Mouse (Mus musculus) midbrain, embryonic 15.5 days (tissue): ENCODE measurements at regions not wholly inside any gene's neighbourhood (a gene's known extent, or its start where the extent isn't known, plus 50 kb on each side); places are given as distances from the start of the nearest gene placed in this dataset.

Experiments used
- ATAC-seq: fragments of 200-750 bp; cut with Nextera tagmentation; replicated peaks from 2 replicates; pipeline ENCODE4 v1.8.0; 2017; ENCODE audit warnings: moderate TSS enrichment
- H3K27ac ChIP-seq: fragments of 300-500 bp; sonication (generic); 2 replicates; pipeline ENCODE4 v1.5.1; 2015; ENCODE audit warnings: mild to moderate bottlenecking, inconsistent platforms
- H3K27me3 ChIP-seq: fragments of 300-500 bp; sonication (generic); replicated peaks from 2 replicates; pipeline ENCODE4 v1.6.1; 2015; ENCODE audit warnings: inconsistent platforms
- H3K36me3 ChIP-seq: fragments of 300-500 bp; sonication (generic); replicated peaks from 2 replicates; pipeline ENCODE4 v1.6.1; 2015; ENCODE audit warnings: inconsistent platforms
- H3K4me1 ChIP-seq: fragments of 300-500 bp; sonication (generic); 2 replicates; pipeline ENCODE4 v1.6.1; 2015; ENCODE audit warnings: inconsistent platforms
- H3K4me2 ChIP-seq: fragments of 300-500 bp; sonication (generic); 2 replicates; pipeline ENCODE4 v1.6.1; 2015; ENCODE audit warnings: inconsistent platforms, mild to moderate bottlenecking, moderate library complexity
- H3K4me3 ChIP-seq: fragments of 300-500 bp; sonication (generic); 2 replicates; pipeline ENCODE4 v1.5.1; 2015; ENCODE audit warnings: mild to moderate bottlenecking, inconsistent platforms
- H3K9ac ChIP-seq: fragments of 300-500 bp; sonication (generic); 2 replicates; pipeline ENCODE4 v1.6.1; 2015; ENCODE audit warnings: mild to moderate bottlenecking, inconsistent platforms
- H3K9me3 ChIP-seq: fragments of 300-500 bp; sonication (generic); 2 replicates; pipeline ENCODE4 v1.6.1; 2016; ENCODE audit warnings: inconsistent platforms
- WGBS: fragments of 180-500 bp; shearing (Covaris S2); methylation state at CpG from one replicate; pipeline ENCODE4 v1.1.7; 2015; ENCODE audit warnings: mixed read lengths; 5-methylcytosine and 5-hydroxymethylcytosine counted together

GRCm38 (mm10) chr6:67144946-67145716, 92.8 kb upstream of the Serbp1 start:
- H3K4me1 ChIP-seq: no peaks in the 10 kb centered on the region
- H3K4me3 ChIP-seq: no peak overlapping the region
- no peak overlapping the region for H3K9ac ChIP-seq
- H3K27me3 ChIP-seq: no peaks in the 10 kb centered on the region
- no peak overlapping the region for H3K4me2 ChIP-seq
- no peaks in the 10 kb centered on the region for H3K36me3 ChIP-seq
- ATAC-seq: no peak
- no peaks in the 10 kb centered on the region for H3K9me3 ChIP-seq
- 76% methylated on average over 13 of the region's 13 CpGs for WGBS
- no peak overlapping the region for H3K27ac ChIP-seq

- 47% methylated on average over 4 of the region's 4 CpGs for WGBS
- no peak for ATAC-seq
- no peak overlapping the region for H3K4me3 ChIP-seq
- no peaks in the 10 kb centered on the region for H3K27me3 ChIP-seq
- no peak overlapping the region for H3K9ac ChIP-seq
- H3K4me2 ChIP-seq: no peak overlapping the region
- no peaks in the 10 kb centered on the region for H3K4me1 ChIP-seq
- no peaks in the 10 kb centered on the region for H3K36me3 ChIP-seq
- no peak overlapping the region for H3K27ac ChIP-seq
- no peaks in the 10 kb centered on the region for H3K9me3 ChIP-seq
Observed at GRCm38 (mm10) chr6:67142179-67142578, 95.8 kb upstream of the Serbp1 start.

- no peaks in the 10 kb centered on the region for H3K4me1 ChIP-seq
- no peaks in the 10 kb centered on the region for H3K9me3 ChIP-seq
- 83% methylated on average over 6 of the region's 6 CpGs for WGBS
- H3K36me3 ChIP-seq: no peaks in the 10 kb centered on the region
- H3K4me3 ChIP-seq: no peak overlapping the region
- no peaks in the 10 kb centered on the region for H3K27me3 ChIP-seq
- ATAC-seq: no peak
- H3K9ac ChIP-seq: no peak overlapping the region
- no peak overlapping the region for H3K27ac ChIP-seq
- H3K4me2 ChIP-seq: no peak overlapping the region
Observed at GRCm38 (mm10) chr6:67140645-67141250, 97.2 kb upstream of the Serbp1 start.

- no peak overlapping the region for H3K27ac ChIP-seq
- no peaks in the 10 kb centered on the region for H3K27me3 ChIP-seq
- WGBS: 91% methylated on average over 3 of the region's 3 CpGs
- no peak for ATAC-seq
- H3K9ac ChIP-seq: no peak overlapping the region
- no peaks in the 10 kb centered on the region for H3K4me1 ChIP-seq
- H3K36me3 ChIP-seq: no peaks in the 10 kb centered on the region
- no peaks in the 10 kb centered on the region for H3K9me3 ChIP-seq
- no peak overlapping the region for H3K4me2 ChIP-seq
- H3K4me3 ChIP-seq: no peak overlapping the region
Observed at GRCm38 (mm10) chr6:67139012-67139375, 99.0 kb upstream of the Serbp1 start.

- WGBS: 71% methylated on average over 13 of the region's 13 CpGs
- Histone ChIP-seq H3K27ac (no peak overlapping the region), H3K9me3 (no peaks in the 10 kb centered on the region), H3K4me2 (no peak overlapping the region), H3K27me3 (no peaks in the 10 kb centered on the region), H3K4me1 (no peaks in the 10 kb centered on the region), H3K36me3 (no peaks in the 10 kb centered on the region), H3K4me3 (no peak overlapping the region), H3K9ac (no peak overlapping the region)
- no peak for ATAC-seq
Observed at GRCm38 (mm10) chr6:67138302-67139011, 99.5 kb upstream of the Serbp1 start.

GRCm38 (mm10) chr6:67137482-67137881, 100.2 kb upstream of the Gadd45a start:
- H3K4me2 ChIP-seq: no peak overlapping the region
- H3K27ac ChIP-seq: no peak overlapping the region
- H3K9me3 ChIP-seq: no peaks in the 10 kb centered on the region
- WGBS: 72% methylated on average over 4 of the region's 4 CpGs
- no peaks in the 10 kb centered on the region for H3K27me3 ChIP-seq
- no peak overlapping the region for H3K4me3 ChIP-seq
- ATAC-seq: no peak
- no peak overlapping the region for H3K9ac ChIP-seq
- no peaks in the 10 kb centered on the region for H3K4me1 ChIP-seq
- H3K36me3 ChIP-seq: no peaks in the 10 kb centered on the region

GRCm38 (mm10) chr6:67134915-67135314, 97.7 kb upstream of the Gadd45a start:
- no peak overlapping the region for H3K4me3 ChIP-seq
- no peak overlapping the region for H3K4me2 ChIP-seq
- no peaks in the 10 kb centered on the region for H3K9me3 ChIP-seq
- no peak overlapping the region for H3K27ac ChIP-seq
- 75% methylated on average over 1 of the region's 1 CpGs for WGBS
- no peak overlapping the region for H3K9ac ChIP-seq
- H3K36me3 ChIP-seq: no peaks in the 10 kb centered on the region
- no peak for ATAC-seq
- no peaks in the 10 kb centered on the region for H3K4me1 ChIP-seq
- no peaks in the 10 kb centered on the region for H3K27me3 ChIP-seq

- WGBS: 75% methylated on average over 11 of the region's 11 CpGs
- Histone ChIP-seq H3K36me3 (no peaks in the 10 kb centered on the region), H3K27ac (no peak overlapping the region), H3K4me1 (no peaks in the 10 kb centered on the region), H3K9me3 (no peaks in the 10 kb centered on the region), H3K27me3 (no peaks in the 10 kb centered on the region), H3K9ac (no peak overlapping the region), H3K4me3 (no peak overlapping the region), H3K4me2 (no peak overlapping the region)
- no peak for ATAC-seq
Observed at GRCm38 (mm10) chr6:67130540-67131301, 93.5 kb upstream of the Gadd45a start.

- Histone ChIP-seq H3K9ac (no peak overlapping the region), H3K9me3 (no peaks in the 10 kb centered on the region), H3K4me1 (no peaks in the 10 kb centered on the region), H3K36me3 (no peaks in the 10 kb centered on the region), H3K27ac (no peak overlapping the region), H3K27me3 (no peaks in the 10 kb centered on the region), H3K4me2 (no peak overlapping the region), H3K4me3 (no peak overlapping the region)
- ATAC-seq: no peak
- WGBS: 93% methylated on average over 10 of the region's 10 CpGs
Observed at GRCm38 (mm10) chr6:67129626-67130025, 92.4 kb upstream of the Gadd45a start.

- no peak overlapping the region for H3K27ac ChIP-seq
- 69% methylated on average over 16 of the region's 16 CpGs for WGBS
- no peaks in the 10 kb centered on the region for H3K36me3 ChIP-seq
- H3K4me1 ChIP-seq: no peaks in the 10 kb centered on the region
- H3K4me2 ChIP-seq: no peak overlapping the region
- no peak overlapping the region for H3K9ac ChIP-seq
- no peak for ATAC-seq
- H3K4me3 ChIP-seq: no peak overlapping the region
- no peaks in the 10 kb centered on the region for H3K9me3 ChIP-seq
- no peaks in the 10 kb centered on the region for H3K27me3 ChIP-seq
Observed at GRCm38 (mm10) chr6:67128503-67129463, 91.5 kb upstream of the Gadd45a start.

GRCm38 (mm10) chr6:67127727-67128126, 90.5 kb upstream of the Gadd45a start:
- 92% methylated on average over 4 of the region's 4 CpGs for WGBS
- Histone ChIP-seq H3K4me2 (no peak overlapping the region), H3K9me3 (no peaks in the 10 kb centered on the region)

More at GRCm38 (mm10) chr6:67127727-67128126, 90.5 kb upstream of the Gadd45a start:
- no peak overlapping the region for H3K4me3 ChIP-seq
- no peak overlapping the region for H3K9ac ChIP-seq
- H3K27me3 ChIP-seq: no peaks in the 10 kb centered on the region
- ATAC-seq: no peak
- no peak overlapping the region for H3K27ac ChIP-seq
- H3K36me3 ChIP-seq: no peaks in the 10 kb centered on the region
- H3K4me1 ChIP-seq: no peaks in the 10 kb centered on the region
